Mouse (Mus musculus) thymus, postnatal 25 days (tissue): ENCODE data around the gene Rlim.

Source experiments
- DNase-seq: peaks from one replicate; pipeline ENCODE4 v3.0.0; 2022

Gene Rlim

DNA sequence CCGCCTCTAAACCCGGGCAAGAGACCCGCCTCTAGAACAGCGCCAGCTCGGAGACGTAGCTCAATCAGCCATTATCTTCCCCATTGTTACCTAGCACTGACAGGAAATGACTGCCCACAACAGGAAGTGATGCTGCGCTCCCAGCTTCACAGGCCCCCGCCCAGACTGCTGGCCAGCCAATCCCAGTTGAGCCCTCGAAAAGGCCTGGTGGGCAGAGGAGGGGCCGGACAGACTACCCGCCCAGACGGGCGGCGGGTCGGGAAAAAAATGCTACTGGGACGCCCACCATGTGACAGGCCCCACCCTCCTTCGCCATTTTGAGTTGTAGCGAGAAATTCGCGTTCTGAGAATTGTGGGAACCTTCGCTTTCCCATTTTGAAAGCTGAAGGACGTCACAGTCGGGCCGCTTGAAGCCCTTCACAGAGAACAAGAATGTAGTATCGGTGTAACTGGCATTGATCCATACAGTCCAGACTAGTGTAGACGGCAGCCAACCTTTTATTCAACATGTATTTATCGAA, at the start of gene Rlim:
Rlim (minus strand) TSS at position 116 of the 521 bp plus-strand sequence.
- peak; percentile 89 for DNase-seq

DNA sequence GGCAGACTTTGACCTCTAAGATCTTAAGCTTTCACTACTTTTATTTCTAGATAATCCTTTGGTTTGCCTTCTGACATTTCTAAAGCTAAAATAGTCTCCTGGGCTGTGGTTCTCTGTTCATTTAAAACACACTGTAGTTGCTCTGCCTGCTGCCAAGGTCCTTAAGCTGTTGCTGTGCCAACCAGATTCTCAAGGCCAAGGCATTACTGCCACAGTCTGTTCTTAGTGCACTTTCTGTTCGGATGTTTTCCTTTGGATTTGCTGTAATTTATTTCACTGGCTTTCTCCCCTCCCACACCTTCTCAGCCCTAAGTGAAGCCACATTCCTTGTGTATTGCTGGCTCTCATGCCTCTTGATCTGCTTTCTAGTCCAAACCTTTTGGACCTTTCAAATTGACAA, 36.1 kb upstream of the Rlim start:
- DNase-seq: no peak

DNA sequence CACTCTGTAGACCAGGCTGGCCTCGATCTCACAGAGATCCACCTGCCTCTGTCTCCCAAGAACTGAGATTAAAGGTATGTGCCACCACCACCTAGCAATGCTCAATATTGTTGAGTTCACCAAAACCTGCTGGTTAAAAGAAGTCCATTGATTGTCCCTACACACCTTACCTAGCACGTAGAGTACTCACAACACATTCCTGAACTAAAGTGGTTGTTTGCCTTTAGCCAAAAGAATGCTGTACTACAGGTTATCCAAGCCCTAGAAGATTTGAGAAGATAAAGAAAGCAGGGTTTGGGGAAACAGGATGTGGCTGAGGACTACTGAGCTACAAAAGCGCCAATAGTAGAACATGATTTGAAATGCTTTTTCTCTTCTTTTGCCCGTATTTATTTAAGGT, 34.0 kb upstream of the Rlim start:
- DNase-seq: no peak

DNA sequence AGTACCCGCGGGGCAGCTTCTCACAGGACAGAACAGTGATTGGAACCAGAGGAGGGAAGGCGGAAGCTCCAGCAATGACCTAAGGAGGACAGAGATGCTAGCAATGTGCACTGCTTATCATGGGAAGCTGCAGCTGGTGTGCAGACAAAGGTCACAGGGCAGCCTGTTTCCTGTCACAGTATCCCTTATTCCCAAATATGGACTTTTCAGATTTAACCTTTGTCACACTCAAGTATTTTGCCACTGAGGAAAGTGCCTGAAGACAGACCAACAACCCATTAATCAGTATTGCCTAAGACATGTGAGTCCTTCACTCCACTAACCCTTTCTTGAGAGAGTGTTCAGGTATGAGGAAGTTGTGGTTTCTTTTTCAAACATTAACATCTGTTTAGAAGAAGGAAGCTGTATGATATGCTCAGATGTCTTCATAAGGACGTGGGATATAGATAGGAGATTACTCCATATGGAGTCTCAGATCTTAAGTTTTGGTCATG, 32.3 kb upstream of the Rlim start:
- DNase-seq: no peak

DNA sequence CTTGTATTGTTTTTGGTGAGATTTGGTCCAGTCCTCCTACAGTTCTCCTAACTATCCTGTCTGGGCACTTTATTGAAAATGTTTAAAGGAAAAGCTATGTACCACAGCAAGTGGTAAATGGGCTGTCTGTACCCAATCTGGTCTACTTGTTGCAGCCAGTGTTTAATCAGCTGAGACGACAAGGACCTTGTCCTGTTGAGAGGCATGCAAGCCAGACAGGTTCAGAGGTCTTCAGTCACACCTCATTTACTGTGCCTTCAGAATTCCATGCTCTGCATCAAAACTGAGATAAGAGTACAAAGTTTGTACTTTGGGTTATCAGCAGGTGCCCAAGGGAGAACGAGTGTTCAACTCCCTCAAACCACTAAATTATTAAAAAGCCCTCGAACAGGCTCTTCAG, 13.7 kb upstream of the Rlim start:
- DNase-seq: no peak

DNA sequence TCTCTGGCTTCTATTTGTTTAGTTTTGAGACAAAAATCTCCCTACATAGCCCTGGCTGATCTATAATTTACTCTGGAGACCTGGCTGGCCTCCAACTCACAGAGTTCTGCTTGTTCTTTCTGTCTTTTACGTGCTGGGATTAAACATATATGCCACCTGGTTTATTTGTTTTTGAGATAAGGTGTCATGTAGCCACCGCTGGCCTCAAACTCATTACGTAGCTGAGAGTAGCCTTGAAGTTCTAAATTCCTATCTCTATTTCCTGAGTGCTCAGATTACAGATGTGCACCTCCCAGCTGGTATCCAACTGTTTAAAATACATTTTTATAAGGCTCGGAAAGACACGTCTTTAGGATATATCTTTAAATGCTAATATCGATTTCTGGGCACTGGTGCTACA, 12.8 kb upstream of the Rlim start:
- no peak for DNase-seq

DNA sequence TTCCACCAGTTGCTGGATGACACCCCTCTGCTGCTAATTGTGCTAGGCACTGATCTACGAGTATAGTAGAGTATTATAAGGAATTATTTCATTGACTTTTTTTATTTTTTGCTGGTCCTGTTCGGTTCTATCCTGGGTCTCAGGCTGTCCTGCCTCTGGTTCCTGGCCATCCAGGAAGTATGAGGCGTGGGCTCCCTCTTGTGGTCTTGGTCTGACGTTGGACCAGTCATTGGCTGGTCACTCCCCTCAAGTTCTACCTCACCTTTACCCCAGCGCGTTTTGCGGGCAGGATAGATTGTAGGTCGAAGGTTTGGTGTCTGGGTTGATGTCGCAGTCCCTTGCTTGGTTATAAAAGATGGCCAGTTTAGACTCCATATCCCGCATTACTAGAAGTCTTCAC, 10.6 kb upstream of the Rlim start:
- DNase-seq: no peak

DNA sequence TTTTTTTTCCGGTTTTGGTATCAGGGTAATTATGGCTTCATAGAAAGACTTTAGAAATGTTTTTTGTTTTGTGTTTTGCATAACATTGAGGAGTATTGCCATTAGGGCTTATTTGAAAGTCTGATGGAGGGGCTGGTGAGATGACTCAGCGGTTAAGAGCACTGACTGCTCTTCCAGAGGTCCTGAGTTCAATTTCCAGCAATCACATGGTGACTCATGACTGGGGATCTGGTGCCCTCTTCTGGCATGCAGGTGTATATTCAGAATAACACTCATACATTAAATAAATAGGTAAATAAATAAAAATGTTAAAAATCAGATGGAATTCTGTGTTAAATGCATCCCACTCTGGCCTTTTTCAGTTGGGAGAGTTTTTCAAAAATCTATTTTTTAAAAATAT, 9.3 kb upstream of the Rlim start:
- DNase-seq: peak; percentile 39

DNA sequence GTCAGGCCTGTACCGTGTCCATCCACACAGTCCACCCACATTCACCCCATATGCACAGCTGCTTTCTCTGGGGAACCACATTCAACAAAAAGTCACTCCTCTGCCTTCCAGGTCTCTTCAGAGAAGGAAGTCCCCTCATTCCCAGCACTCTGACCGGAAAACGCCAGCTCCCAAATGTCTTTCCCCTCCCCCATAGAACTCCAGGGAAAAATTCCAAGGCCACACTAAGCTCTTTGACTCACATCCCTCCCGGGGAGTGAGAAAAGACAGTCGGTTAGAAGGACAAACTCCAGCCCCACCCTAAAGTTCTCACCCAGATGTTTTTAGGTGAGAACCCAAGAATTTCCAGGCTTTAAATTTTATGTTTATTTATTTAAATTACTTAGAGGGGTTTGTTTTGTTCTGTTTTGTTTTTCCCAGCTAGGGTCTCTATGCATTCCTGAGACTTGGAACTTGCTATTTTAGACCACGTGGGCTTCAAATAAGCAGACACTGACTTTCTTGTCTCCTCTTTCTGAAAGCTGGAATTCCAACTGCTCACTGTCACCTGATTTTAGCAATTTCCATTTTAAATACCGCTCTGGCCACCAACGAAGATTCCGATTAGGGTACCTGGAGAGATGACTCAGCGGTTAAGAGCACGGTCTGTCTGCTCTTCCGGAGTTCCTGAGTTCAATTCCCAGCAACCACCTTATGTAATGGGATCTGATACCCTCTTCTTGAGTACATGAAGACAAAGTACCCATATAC, 6.3 kb upstream of the Rlim start:
- no peak for DNase-seq

DNA sequence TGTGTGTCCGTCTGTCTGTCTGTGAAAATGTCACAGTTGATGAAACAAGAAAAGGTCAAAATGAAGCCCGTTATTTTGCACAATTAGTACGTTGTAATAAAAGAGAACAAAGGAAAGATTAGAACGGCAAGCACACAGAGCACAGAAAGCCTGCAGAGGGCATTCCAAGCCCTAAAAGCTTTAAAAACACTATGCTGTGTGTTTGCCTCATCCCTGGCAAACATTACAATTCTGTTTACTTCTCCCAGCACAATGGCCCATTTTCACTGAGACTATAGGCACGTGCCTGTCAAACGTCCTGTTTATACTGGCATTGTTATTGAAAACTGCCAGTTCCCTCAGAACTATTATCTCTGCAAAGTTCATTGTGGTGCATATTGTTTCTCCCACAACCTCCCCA, 5.1 kb upstream of the Rlim start:
- no peak for DNase-seq

DNA sequence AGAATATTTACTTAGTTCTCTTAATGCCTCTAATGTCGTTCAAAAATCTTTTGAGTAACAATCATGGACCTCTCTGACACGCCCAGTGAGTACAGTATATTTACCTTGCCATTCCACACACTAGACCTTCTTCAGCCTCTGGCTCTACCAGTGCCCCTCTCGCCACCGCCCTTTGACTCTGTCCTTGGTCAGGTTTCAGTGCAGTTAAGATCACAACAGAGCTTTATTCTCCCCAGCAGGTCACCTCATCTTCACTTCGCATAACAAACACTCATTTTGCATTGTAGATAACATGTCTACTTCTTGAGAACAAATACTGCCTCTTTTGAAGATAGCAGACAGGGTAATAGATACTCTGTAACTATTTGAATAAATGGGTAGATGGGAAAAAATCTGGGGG, 3.9 kb upstream of the Rlim start:
- DNase-seq: no peak

DNA sequence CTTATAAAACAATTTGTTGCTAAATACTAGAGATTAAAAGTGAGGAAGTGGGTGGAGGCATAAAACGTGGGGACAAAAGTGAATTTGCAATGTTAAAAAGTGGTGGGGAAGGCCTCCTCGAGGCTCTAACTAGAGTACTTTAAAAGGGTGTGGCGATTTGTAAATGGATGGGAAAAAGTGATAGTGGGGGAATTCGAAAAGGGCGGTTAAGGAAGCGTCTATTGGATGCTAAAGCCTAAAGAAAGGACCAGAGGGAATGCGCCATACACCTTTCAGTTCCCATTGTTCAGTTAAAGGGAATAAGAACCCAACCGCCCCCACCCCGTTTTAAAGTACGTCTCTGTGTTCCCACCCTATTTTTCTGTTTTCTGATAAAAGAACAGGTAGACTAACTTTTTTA, 722 bp upstream of the Rlim start:
- DNase-seq: peak; percentile 1

DNA sequence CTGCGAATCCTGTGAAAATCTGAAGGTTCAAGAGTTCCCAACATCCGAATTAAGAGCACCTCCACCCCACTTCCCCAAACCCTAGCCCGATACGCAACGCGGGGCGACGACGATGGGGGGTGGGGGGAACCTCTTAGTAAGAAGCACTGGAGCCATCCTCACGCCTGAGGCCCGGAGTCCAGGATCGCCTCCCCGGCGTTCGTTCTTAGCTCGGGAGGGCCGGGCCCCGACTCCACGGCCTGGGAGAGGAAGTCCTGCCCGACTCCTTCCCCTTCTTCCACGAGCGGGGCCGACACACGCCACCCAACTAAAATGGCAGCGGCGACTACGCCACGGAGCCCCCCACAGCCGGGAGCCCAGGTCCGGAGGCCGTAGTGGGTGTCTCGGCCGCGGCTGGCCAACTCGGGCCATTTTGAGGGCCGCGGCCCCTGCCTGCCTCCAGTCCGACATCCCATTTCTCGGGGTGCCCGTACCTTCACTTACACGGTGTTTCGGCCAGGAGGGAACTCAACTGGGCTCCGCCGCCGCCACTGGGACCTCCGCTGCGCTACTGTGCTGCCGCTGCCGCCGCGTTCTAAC, 405 bp downstream of the Rlim start:
- DNase-seq: no peak

DNA sequence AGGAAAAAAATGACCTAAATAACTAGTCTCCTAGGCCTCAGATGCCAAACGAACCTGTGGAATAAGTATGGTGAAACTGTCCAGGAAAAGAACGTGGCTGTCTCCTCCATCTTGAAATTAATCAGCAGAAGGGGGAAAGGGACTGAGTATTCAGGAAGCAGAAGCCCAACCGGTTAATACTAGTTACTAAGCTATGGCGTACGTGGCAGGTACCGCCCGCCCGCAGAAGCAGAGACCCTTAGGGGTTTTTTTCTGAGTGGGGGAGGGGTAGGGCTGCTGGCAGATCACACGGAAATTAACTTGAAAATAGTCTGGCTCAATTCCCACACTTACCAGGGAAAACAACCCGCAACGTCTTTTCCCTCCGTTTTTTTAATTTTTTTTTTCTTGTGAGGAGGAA, 1.0 kb downstream of the Rlim start:
- DNase-seq: peak; percentile 15

DNA sequence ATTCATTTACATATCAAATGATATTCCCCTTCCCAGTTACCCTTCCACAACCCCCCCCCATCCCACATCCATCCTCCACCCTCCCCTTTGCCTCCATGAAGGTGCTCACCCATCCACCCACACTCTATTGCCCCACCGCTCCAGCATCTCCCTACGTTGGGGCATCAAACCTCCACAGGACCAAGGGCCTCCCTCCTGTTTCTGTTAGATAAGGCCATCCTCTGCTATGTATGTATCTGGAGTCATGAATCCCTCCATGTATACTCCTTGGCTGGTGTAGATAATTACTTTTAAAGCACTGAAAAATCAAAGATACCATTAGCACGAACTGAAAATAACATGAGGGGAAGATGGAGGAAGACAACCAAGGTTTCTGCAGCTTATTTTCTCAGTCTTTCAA, 41.4 kb downstream of the Rlim start:
- no peak for DNase-seq

DNA sequence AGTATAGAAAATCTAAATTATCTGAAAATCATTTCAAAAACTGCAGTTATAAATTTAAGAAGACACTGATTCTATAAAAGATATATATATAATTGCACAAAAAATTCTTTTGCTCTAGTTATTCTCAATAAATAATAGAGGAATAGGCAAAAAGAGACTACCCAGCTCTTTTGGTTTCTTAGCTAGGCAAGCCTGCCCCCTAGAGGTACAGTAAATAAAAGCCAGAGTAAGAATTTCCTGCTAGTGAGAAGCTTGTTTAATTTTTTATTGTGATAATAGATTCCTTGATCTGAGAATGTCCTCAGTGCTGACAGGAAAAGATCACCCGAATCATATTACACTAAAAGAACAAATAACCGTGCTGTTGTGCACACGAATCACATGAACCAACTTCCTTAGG, 43.8 kb downstream of the Rlim start:
- DNase-seq: peak; percentile 1

DNA sequence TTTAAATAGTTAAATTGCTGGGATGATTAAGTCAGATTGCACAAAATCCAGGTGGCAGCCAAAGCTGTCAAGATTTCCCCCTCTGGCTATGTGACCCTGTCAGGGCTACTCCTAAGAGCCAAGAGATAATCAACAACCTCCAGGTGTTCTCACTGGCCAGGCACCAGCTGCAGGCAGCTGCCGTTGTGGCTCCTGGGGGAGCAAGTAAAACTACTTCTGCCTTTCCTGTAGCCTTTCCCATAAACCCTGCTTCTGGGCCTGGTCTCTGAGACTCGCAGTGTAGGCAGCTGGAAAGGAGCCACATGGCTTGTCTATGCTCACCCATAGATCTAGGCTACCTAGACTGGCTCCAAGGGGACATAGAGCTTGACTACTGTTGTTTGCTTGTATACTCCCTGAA, 58.6 kb downstream of the Rlim start:
- no peak for DNase-seq

DNA sequence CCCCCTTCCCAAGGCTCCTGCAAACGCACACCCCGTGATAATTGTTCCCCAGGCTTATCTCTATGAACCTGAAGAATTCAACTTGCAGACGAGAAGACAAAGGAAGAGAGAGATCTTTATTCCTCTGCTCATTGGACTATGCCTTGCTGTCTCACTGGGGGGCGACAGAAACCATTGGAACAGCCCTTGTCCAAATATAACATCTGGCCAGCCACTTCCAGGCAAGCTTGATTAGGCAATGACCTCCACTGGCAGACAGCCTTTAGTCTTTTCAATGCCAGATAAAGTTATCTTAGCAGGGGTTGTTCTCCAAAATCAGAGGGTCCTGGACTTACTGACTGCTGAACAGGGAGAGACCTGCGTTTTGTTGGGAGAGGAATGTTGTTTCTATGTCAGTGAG, 62.1 kb downstream of the Rlim start:
- DNase-seq: no peak

DNA sequence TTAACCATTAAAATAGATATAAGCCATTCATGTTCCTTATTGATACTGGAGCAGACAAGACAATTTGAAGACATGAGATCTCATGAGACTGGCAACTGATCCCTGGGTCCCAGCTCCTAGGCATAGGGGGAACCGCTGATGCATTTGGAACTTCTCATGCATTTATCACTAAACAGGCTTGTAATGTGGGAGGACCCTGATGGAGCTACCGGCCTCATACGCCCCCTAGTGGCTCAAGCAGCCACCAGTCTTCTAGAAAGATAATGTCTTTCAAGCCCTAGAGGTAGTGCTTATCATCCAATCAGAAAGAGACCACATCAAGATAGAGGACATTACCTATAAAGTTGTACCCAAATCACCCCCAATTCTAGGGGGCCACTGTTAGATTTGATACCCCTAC, 66.3 kb downstream of the Rlim start:
- DNase-seq: peak; percentile 43
